Mouse (Mus musculus) erythroblast, embryonic 14.5 days (primary cell): ENCODE measurements around the gene Syvn1.

Source experiments
- GATA1 ChIP-seq: IDR thresholded peaks from 2 replicates; pipeline ENCODE4 v1.6.1; 2012; ENCODE audit warnings: low read length, inconsistent platforms, mixed read lengths
- TAL1 ChIP-seq: IDR thresholded peaks from 3 replicates; pipeline ENCODE4 v1.6.1; 2012; ENCODE audit warnings: low read length, inconsistent platforms, mixed read lengths

DNA sequence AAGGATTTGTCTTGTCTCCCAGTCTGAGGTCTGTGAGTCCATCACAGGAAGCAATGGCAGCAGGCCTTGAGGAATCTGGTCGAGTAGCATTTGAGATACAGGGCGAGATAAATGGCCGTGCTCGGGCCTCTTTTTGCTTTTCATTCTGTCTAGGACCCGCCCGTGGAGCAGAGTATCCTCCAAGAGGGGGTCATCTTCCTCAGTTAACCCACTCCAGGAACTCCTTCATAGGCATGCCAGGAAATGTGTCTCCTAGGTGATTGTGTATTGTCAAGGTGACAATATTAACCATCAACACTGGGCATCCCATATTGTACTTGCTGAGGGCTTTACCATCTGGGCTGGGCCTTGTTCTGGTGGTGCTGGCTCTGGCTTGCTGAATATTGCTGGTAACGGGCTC is 47.7 kb downstream of the Syvn1 start, which contains the start of gene AC131692.1:
- TF ChIP-seq TAL1 = no peak
- TF ChIP-seq GATA1 = no peak
